In genomic region chr1:118251931-118252330, GRCm38 (mm10) we compare ENCODE assay signal across 30 mouse cellular contexts.
"Had no signal": no experiment of that assay in that cellular context is flagged by ENCODE, and none has a peak within 500 bp of the region (broad histone marks: within the 10 kb centered on the region; RNA-seq: fewer than 3 reads in every experiment).

No protein-coding gene starts in this region.

- H3K27me3 ChIP-seq: heart, embryonic 12.5 days; heart, embryonic 13.5 days; heart, embryonic 15.5 days; hindbrain, embryonic 12.5 days; hindbrain, embryonic 13.5 days; hindbrain, embryonic 15.5 days; intestine, embryonic 15.5 days had no signal

- DNase-seq: heart, postnatal 10 days; heart, postnatal 14 days; heart, postnatal 36 days; heart, postnatal 4 days; kidney, adult 11 months; kidney, adult 8-10 months; kidney, adult 9 months; kidney, postnatal 14 days; kidney, postnatal 25 days; layer of hippocampus, adult 9-11 months; layer of hippocampus, postnatal 36 days had no signal

- H3K36me3 ChIP-seq: heart, embryonic 10.5 days; heart, embryonic 12.5 days; heart, embryonic 13.5 days; heart, embryonic 15.5 days; hindbrain, embryonic 10.5 days; hindbrain, embryonic 12.5 days; hindbrain, embryonic 13.5 days; hindbrain, embryonic 15.5 days; intestine, embryonic 15.5 days had no signal

- H3K9ac ChIP-seq: heart, embryonic 12.5 days; heart, embryonic 13.5 days; heart, embryonic 15.5 days; hindbrain, embryonic 12.5 days; hindbrain, embryonic 13.5 days; hindbrain, embryonic 14.5 days; hindbrain, embryonic 15.5 days; intestine, embryonic 15.5 days had no signal

- H3K4me3 ChIP-seq: heart, embryonic 10.5 days; heart, embryonic 12.5 days; heart, embryonic 13.5 days; heart, embryonic 15.5 days; hindbrain, embryonic 10.5 days; hindbrain, embryonic 12.5 days; hindbrain, embryonic 13.5 days; hindbrain, embryonic 15.5 days; intestine, embryonic 15.5 days; layer of hippocampus, adult 2 months; left cerebral cortex, adult 2 months had no signal

- H3K27ac ChIP-seq: heart, embryonic 10.5 days; heart, embryonic 13.5 days; heart, embryonic 15.5 days; hindbrain, embryonic 10.5 days; hindbrain, embryonic 12.5 days; hindbrain, embryonic 13.5 days; hindbrain, embryonic 14.5 days; hindbrain, embryonic 15.5 days; hindbrain, postnatal 0 days; intestine, embryonic 15.5 days; kidney, postnatal 0 days; layer of hippocampus, adult 2 months; left cerebral cortex, adult 2 months had no signal

- H3K4me1 ChIP-seq: heart, embryonic 10.5 days; heart, embryonic 12.5 days; heart, embryonic 13.5 days; heart, embryonic 15.5 days; hindbrain, embryonic 10.5 days; hindbrain, embryonic 12.5 days; hindbrain, embryonic 13.5 days; hindbrain, embryonic 15.5 days; intestine, embryonic 15.5 days had no signal

- ATAC-seq: hindbrain, embryonic 16.5 days; hindbrain, postnatal 0 days; inflammation-experienced regulatory T-cells, adult 6 months; intestine, embryonic 15.5 days; intestine, embryonic 16.5 days; intestine, postnatal 0 days had no signal

- H3K4me2 ChIP-seq: heart, embryonic 11.5 days; heart, embryonic 12.5 days; heart, embryonic 13.5 days; heart, embryonic 15.5 days; hindbrain, embryonic 12.5 days; hindbrain, embryonic 13.5 days; hindbrain, embryonic 14.5 days; hindbrain, embryonic 15.5 days; intestine, embryonic 15.5 days had no signal

- H3K9me3 ChIP-seq: heart, embryonic 15.5 days; hindbrain, embryonic 10.5 days; hindbrain, embryonic 12.5 days; hindbrain, embryonic 13.5 days; hindbrain, embryonic 15.5 days; intestine, embryonic 15.5 days had no signal
